Mouse (Mus musculus) myocyte (in vitro differentiated cells): Measurements from ENCODE around the gene Aasdh.

Experiments used
- E2F4 ChIP-seq: IDR thresholded peaks from one replicate; pipeline ENCODE4 v1.6.1; 2011; ENCODE audit warnings: mild to moderate bottlenecking, control low read depth, moderate library complexity; ENCODE audit not compliant: insufficient read depth
- TCF12 ChIP-seq: IDR thresholded peaks from one replicate; pipeline ENCODE4 v1.6.1; 2011; ENCODE audit warnings: mild to moderate bottlenecking, control low read depth; ENCODE audit not compliant: poor library complexity, insufficient read depth, severe bottlenecking
- USF1 ChIP-seq: IDR thresholded peaks from one replicate; pipeline ENCODE4 v1.6.1; 2011; ENCODE audit warnings: low read depth, mild to moderate bottlenecking, control low read depth, moderate library complexity

- no peak for TF ChIP-seq E2F4
- no peak for TF ChIP-seq USF1
- TF ChIP-seq TCF12, result no peak
Observed at GRCm38 (mm10) chr5:76843448-76843847, 61.9 kb downstream of the Aasdh start.
